Mouse (Mus musculus) stomach, postnatal 0 days (tissue): Measurements from ENCODE around the gene Fam187b. TPM values are rescaled to one million over a fixed set of nuclear protein-coding genes. Genes with fewer than 3 reads are reported as not detected.

Experiments used
- ATAC-seq: fragments of 200-750 bp; cut with Nextera tagmentation; 2 replicates; pipeline ENCODE4 v1.8.0; 2017; ENCODE audit not compliant: low FRiP score, low TSS enrichment
- DNase-seq: peaks from one replicate; pipeline ENCODE4 v3.0.0-alpha.2; 2016; ENCODE audit warnings: low spot score
- H3K27ac ChIP-seq: fragments of 300-500 bp; sonication (generic); replicated peaks from 2 replicates; pipeline ENCODE4 v1.5.1; 2014; ENCODE audit warnings: mild to moderate bottlenecking, control low read depth
- H3K27me3 ChIP-seq: fragments of 300-500 bp; sonication (generic); 2 replicates; pipeline ENCODE4 v1.6.1; 2014; ENCODE audit warnings: low read length; ENCODE audit not compliant: control insufficient read depth, insufficient read depth
- H3K36me3 ChIP-seq: fragments of 300-500 bp; sonication (generic); 2 replicates; pipeline ENCODE4 v1.6.1; 2014; ENCODE audit warnings: low read length, mixed read lengths; ENCODE audit not compliant: control insufficient read depth, insufficient read depth
- H3K4me1 ChIP-seq: fragments of 300-500 bp; sonication (generic); replicated peaks from 2 replicates; pipeline ENCODE4 v1.6.1; 2014; ENCODE audit warnings: antibody characterized with exemption; ENCODE audit not compliant: control insufficient read depth, insufficient read depth
- H3K4me2 ChIP-seq: fragments of 300-500 bp; sonication (generic); replicated peaks from 2 replicates; pipeline ENCODE4 v1.6.1; 2014; ENCODE audit warnings: low read depth, mild to moderate bottlenecking, control low read depth, moderate library complexity
- H3K4me3 ChIP-seq: fragments of 300-500 bp; sonication (generic); 2 replicates; pipeline ENCODE4 v1.5.1; 2014; ENCODE audit warnings: low read depth, low read length, control low read depth
- H3K9ac ChIP-seq: fragments of 300-500 bp; sonication (generic); 2 replicates; pipeline ENCODE4 v1.6.1; 2014; ENCODE audit warnings: mild to moderate bottlenecking, low read length, control low read depth, mixed read lengths
- H3K9me3 ChIP-seq: fragments of 300-500 bp; sonication (generic); 2 replicates; pipeline ENCODE4 v1.6.1; 2016; ENCODE audit warnings: low read length; ENCODE audit not compliant: control insufficient read depth
- CTCF ChIP-seq: IDR thresholded peaks from 2 replicates; pipeline ENCODE4 v1.5.1; 2016; ENCODE audit warnings: antibody characterized with exemption, low read depth, mild to moderate bottlenecking, moderate library complexity
- EP300 ChIP-seq: optimal IDR thresholded peaks from 2 replicates; pipeline ENCODE3; 2016; ENCODE audit warnings: antibody characterized with exemption
- WGBS: fragments of 180-500 bp; shearing (Covaris S2); extraction: QIAGEN DNeasy Blood & Tissue Kit; methylation state at CpG from one replicate; pipeline ENCODE4 v1.1.7; 2014; 5-methylcytosine and 5-hydroxymethylcytosine counted together
- polyA plus RNA-seq: library from polyadenylated mRNA; unstranded; fragments of >200 nt; fragmentation: Nextera tagmentation; extraction: Ambion mirVana; gene quantifications from 2 replicates; pipeline ENCODE4 v1.2.1, GENCODE M21; 2015

Fam187b gene
- polyA plus RNA-seq, 1 experiment from 2014 or later = 5.3 TPM

GRCm38 (mm10) chr7:31039011-31039410 lies 65.4 kb downstream of the Fam187b start:
- no peak for DNase-seq
- H3K36me3 ChIP-seq = no peaks in the 10 kb centered on the region

More at GRCm38 (mm10) chr7:31039011-31039410, 65.4 kb downstream of the Fam187b start:
- ATAC-seq = no peak
- TF ChIP-seq EP300 (no peak), CTCF (no peak)
- Histone ChIP-seq H3K9me3 (no peaks in the 10 kb centered on the region), H3K4me3 (no peak overlapping the region), H3K4me1 (peaks cover 11% of the 10 kb centered on the region), H3K9ac (no peak overlapping the region), H3K4me2 (no peak overlapping the region), H3K27ac (no peak overlapping the region), H3K27me3 (no peaks in the 10 kb centered on the region)
- WGBS = 82% methylated on average over 4 of the region's 4 CpGs

Other genes starting within 250 kb of the Fam187b start
- gene Tmem147, start 244.2 kb upstream of the Fam187b start, polyA plus RNA-seq = 210 and 221 TPM in 2 replicates
- gene Gapdhs, start 230.1 kb upstream of the Fam187b start, polyA plus RNA-seq = 0.27 and 0.30 TPM in 2 replicates
- 438 and 453 TPM in 2 replicates for gene Sbsn, start 222.3 kb upstream of the Fam187b start, polyA plus RNA-seq
- 1,959 and 2,038 TPM in 2 replicates for gene Dmkn, start 210.0 kb upstream of the Fam187b start, polyA plus RNA-seq
- 12,744 and 13,054 TPM in 2 replicates for gene Krtdap, start 185.9 kb upstream of the Fam187b start, polyA plus RNA-seq
- 1.7 TPM in 2 replicates for gene Ffar2, start 150.0 kb upstream of the Fam187b start, polyA plus RNA-seq
- 0.22 and 0.30 TPM in 2 replicates for gene Ffar3, start 117.6 kb upstream of the Fam187b start, polyA plus RNA-seq
- 0.04 and 0.06 TPM in 2 replicates for gene Ffar1, start 112.2 kb upstream of the Fam187b start, polyA plus RNA-seq
- 0.05 and 0.07 TPM in 2 replicates for gene Cd22, start 93.4 kb upstream of the Fam187b start, polyA plus RNA-seq
- gene Mag, start 58.9 kb upstream of the Fam187b start, polyA plus RNA-seq = 0.33 and 0.36 TPM in 2 replicates
- 0.52 and 0.54 TPM in 2 replicates for gene Hamp2, start 49.1 kb upstream of the Fam187b start, polyA plus RNA-seq
- 0.45 and 1.6 TPM in 2 replicates for gene Hamp, start 29.8 kb upstream of the Fam187b start, polyA plus RNA-seq
- gene Usf2, start 17.0 kb upstream of the Fam187b start, polyA plus RNA-seq = 12.0 and 14.2 TPM in 2 replicates
- 101 and 111 TPM in 2 replicates for gene Lsr, start 326 bp upstream of the Fam187b start, polyA plus RNA-seq
- gene Fxyd5, start 68.7 kb downstream of the Fam187b start, polyA plus RNA-seq = 13.3 and 16.0 TPM in 2 replicates
- 19.9 and 20.3 TPM in 2 replicates for gene Fxyd7, start 77.7 kb downstream of the Fam187b start, polyA plus RNA-seq
- gene Fxyd1, start 83.4 kb downstream of the Fam187b start, polyA plus RNA-seq = 177 and 187 TPM in 2 replicates
- 0.46 and 0.87 TPM in 2 replicates for gene Lgi4, start 85.6 kb downstream of the Fam187b start, polyA plus RNA-seq
- 1,122 and 1,152 TPM in 2 replicates for gene Fxyd3, start 102.9 kb downstream of the Fam187b start, polyA plus RNA-seq
- gene Hpn, start 141.5 kb downstream of the Fam187b start, polyA plus RNA-seq = 17.9 and 21.7 TPM in 2 replicates
- 2.3 and 2.5 TPM in 2 replicates for gene Scn1b, start 153.2 kb downstream of the Fam187b start, polyA plus RNA-seq
- 14.4 and 17.4 TPM in 2 replicates for gene Gramd1a, start 182.1 kb downstream of the Fam187b start, polyA plus RNA-seq